Mouse (Mus musculus) kidney, postnatal 10 days (tissue): ENCODE measurements around the gene Prph.
A peak's percentile ranks its signal among the peaks of the same experiment; 100 is the strongest.

ENCODE experiments used
- DNase-seq: peaks from one replicate; pipeline ENCODE4 v3.0.0; 2021; ENCODE audit warnings: mixed read lengths

The Prph gene

DNA sequence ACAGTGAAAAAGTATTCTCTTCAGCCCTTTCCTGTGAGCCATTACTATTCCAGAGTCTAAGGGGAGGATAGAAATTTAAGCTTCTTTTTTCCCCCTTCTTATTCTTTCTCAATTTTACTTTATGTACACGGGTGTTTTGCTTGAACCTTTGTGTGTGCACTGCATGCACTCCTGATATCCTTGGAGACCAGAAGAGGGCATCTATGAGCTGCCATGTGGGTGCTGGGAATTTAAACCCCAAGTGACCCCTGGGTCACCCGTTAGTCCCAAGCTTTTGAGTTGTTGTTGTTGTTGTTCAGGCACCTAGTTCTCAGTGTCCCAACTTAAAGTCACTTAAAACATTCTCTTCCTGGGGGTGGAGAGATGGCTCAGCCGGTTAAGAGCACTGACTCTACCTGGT lies 45.0 kb downstream of the Prph start:
- DNase-seq = no peak

GRCm38 (mm10) chr15:99105238-99105637 lies 50.3 kb downstream of the Prph start:
- peak; percentile 29 for DNase-seq

GRCm38 (mm10) chr15:99107866-99108265 lies 52.9 kb downstream of the Prph start:
- no peak for DNase-seq
